Mouse (Mus musculus) lung, postnatal 25 days (tissue): Measurements from ENCODE around the gene Creld2.
A peak's percentile ranks its signal among the peaks of the same experiment; 100 is the strongest.

Source experiments
- DNase-seq: peaks from one replicate; pipeline ENCODE4 v3.0.0; 2022; ENCODE audit warnings: low spot score

Creld2 gene

GRCm38 (mm10) chr15:88853106-88853505 lies 33.7 kb downstream of the Creld2 start:
- DNase-seq, result no peak

- no peak for DNase-seq
Observed at GRCm38 (mm10) chr15:88854119-88854968, 34.9 kb downstream of the Creld2 start.

DNA sequence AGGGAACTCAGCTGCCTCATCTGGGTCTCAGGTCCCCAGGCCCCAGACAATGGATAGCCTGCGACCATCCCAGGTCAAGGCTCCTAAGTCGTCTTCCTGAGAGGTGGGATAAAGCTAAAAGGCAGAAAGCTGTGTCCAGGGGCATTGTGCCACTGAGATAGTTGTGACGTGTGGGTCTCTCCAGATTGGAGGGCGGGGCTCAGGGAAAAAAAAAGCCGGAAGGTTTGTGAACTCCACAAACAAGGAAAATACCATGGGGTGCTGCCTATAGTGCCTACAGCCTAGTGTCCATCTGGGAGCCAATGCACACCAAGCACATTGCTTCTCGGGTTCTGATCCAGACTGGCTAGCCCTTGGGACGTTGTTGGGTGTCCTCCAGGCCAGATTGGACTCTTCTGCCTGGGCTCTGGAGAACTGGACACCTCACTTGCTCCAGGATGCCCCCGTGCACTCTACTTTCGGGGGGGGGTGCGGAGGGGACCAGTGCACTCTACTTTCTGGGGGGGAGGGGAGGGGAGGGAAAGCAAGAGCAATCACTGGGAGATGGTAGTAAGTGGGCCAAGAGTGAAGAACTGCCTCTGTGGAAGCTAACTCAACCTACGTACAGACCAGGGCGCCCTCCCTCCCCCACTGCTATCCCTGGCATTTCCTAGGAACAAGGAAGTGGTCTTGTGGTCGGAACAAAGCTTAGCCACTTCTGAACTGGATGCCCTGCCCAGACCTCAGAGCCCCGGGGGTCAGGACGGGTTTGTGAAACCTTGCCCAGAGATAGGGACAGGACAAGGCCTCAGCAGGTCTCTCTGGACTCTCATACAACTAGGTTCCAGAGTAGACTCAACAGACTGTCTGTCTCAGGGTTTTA lies 35.8 kb downstream of the Creld2 start:
- DNase-seq, result peak; percentile 77

DNA sequence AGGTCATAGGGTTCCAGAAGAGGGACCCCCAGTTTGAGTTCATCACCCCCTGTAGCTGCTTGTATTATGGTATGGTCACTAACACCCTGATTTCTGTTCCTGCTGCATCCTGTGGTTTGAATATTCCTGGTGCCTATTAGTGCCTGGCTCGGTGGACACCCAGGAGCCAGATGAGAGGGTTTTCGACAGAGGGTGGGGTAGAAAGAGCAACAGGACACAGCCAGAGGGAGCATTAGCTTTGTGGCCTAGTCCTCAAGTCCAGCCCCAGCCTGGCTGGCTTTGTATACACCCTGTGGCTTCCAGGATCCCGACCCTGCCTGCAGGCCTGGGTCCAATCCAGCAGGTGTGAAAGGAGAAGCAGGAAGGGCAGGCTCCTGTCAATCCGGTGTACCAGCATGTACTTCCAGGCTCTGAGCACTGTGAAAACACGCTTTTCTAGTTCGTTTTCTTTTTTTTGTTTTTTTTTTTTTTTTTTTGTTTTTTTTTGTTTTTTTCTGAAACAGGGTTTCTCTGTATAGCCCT lies 36.5 kb downstream of the Creld2 start:
- DNase-seq, result no peak

DNA sequence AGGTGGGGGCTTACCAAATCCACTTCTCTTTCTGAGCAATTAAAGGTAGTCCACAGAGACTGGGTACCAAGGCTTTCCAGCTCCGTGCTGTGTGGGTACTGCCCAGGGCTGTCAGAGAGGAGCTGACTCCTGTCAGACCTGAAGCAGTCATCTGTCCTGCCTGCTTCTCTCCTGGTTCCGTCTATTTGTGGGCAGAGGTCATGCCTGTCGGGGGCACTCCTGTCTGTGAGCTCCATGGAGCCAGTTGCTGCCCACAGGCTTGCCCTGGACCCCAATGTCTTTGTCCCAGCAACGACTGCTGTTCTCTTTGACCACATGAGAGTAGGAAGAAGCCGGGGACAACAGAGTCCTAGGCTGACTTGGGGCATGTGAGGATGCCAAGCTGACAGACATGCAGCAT lies 37.2 kb downstream of the Creld2 start:
- no peak for DNase-seq

GRCm38 (mm10) chr15:88857361-88857760 lies 37.9 kb downstream of the Creld2 start:
- DNase-seq, result no peak

GRCm38 (mm10) chr15:88858141-88858541 lies 38.7 kb downstream of the Creld2 start:
- peak; percentile 57 for DNase-seq

DNA sequence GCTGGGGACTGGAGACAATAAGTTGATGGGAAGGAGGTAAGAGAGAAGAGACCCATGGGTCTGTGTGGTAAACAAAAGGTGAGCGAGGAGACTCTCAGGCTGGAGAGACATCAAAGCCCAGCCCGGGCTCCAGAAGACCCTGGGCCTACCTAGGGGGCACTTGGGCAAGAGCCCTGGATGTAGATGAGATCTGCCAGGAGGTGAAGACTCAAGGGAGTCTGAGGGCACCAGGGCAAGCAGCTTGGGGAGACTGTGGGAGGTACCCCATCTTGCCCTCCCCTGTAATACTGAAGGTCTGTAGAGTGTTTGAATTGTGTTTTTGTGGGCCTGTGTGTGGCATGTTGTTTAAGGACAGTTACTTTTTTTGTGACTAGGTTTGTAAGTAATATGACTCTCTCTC lies 39.3 kb downstream of the Creld2 start:
- no peak for DNase-seq

DNA sequence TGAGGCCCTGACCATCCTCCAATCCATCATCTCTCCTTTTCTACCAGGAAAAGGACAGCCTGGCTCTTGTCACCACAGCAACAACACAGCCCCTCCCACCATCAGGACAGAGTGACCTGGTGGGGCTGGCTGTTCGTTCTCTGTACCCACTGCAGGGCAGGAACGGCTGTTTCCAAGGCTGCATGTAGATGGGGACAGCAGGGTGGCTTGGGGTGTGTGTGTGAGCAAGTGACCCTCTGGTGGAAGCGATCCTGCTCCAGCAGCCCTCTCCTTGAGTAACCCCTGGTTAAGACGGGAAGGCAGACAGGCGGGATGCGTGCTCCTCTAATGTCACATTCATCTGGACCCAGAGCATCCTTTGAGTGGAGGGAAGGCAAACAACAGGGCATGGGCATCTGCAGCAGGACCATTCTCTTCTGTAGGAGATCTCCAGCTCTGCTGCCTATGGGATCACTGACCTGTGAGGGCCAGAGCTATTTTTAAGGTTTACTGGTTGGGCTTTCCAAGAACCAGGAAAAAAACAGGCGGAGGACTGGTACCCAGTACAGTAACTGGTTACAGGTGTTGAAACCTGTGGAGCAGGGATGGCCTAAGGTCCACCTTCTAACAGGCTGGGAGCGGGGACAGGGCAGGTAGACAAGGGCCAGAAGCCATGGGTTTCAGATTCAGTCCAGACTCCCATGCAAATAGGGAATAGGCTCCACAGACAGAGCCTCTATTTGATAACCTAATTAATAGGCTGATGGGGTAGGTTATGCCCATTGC lies 39.9 kb downstream of the Creld2 start:
- DNase-seq, result no peak

- DNase-seq, result no peak
Observed at GRCm38 (mm10) chr15:88860781-88861180, 41.3 kb downstream of the Creld2 start.

GRCm38 (mm10) chr15:88861772-88862622 lies 42.6 kb downstream of the Creld2 start, which contains the start of gene Pim3:
Pim3 (plus strand) TSS chr15:88862186.
- DNase-seq, result peak; percentile 97

DNA sequence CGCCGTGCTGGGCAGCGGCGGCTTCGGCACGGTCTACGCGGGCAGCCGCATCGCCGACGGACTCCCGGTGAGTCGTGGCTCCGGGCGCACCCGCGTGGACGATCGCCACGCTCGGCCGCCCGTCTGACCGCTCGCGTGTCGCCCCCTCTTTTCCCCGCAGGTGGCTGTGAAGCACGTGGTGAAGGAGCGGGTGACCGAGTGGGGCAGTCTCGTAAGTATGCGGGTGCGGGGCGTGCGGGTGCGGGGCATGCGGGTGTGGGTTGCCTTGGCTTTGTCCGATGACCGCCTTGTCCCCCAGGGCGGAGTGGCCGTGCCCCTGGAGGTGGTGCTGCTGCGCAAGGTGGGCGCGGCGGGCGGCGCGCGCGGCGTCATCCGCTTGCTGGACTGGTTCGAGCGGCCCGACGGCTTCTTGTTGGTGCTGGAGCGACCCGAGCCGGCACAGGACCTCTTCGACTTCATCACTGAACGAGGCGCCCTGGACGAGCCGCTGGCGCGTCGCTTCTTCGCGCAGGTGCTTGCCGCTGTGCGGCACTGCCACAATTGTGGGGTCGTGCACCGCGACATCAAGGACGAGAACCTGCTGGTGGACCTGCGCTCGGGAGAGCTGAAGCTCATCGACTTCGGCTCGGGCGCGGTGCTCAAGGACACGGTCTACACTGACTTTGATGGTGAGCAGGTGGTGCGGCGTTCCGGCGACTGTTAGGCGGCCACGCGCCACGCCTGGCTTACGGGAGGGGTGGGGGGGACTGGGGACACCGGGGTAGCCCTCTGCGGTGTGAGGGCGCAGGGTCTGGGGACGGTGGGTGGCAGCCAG lies 43.6 kb downstream of the Creld2 start:
- no peak for DNase-seq

GRCm38 (mm10) chr15:88863695-88864231 lies 44.3 kb downstream of the Creld2 start:
- DNase-seq, result peak; percentile 95

- DNase-seq, result no peak
Observed at GRCm38 (mm10) chr15:88864270-88865030, 45.0 kb downstream of the Creld2 start.

- no peak for DNase-seq
Observed at GRCm38 (mm10) chr15:88865061-88865460, 45.6 kb downstream of the Creld2 start.

GRCm38 (mm10) chr15:88865888-88866695 lies 46.6 kb downstream of the Creld2 start:
- no peak for DNase-seq

DNA sequence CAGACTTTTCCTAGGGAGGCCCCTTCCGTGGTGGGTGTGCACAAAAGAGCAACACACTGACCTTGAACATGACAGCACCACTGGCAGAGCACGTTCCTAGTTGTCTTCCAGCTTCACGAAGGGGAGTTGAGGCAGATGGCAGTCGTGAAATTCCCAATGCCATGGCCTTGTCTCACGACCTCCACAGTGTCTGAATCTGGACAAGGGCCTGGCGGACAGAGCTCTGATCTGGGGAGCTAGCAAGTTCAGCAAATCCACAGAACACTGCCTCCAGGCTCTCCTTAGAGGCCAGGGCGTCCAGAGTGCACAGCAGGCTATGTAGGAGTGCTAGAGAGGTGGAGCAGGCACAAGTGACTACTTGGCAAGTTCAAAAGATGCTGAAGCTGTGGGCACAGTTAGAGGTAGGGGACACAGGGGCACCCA lies 47.5 kb downstream of the Creld2 start:
- DNase-seq, result no peak

DNA sequence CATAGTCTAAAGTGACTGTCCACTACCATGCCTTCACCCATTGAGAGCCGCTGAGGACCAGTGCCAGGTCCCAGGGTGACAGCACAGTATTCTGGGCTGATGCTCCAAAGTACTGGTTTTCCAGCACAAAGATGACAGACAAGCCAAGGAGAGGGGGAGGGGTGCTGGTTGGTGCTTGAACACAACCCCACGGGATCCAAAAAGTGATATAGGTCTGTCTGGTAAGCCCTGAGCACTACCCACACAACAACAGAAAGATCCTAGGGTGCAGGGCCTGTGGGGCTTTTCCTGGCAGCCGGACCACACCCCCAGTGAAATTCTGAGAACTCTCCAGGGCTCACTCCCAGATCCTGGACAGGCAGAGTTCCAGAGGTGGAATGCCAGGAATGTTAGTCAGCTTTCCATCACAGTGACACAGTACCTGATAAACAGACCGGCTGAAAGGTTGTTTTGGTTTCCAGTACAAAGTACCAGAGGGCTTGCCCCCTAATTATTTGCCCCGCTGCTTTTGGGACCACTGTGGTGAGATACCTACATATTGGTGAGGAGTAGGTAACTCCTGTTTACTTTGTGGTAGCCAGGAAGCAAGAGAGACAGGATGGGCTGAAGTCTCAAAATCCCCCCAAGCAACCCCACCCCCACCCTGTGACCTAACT lies 48.0 kb downstream of the Creld2 start:
- DNase-seq, result peak; percentile 83
